Mouse (Mus musculus): ENCODE measurements at regions not wholly inside any gene's neighbourhood (a gene's known extent, or its start where the extent isn't known, plus 50 kb on each side); places are given as distances from the start of the nearest gene placed in this dataset.

- no peak for DNase-seq (ENCODE audit: low spot score)
Observed at GRCm38 (mm10) chr1:142838663-142839062, 801.8 kb upstream of the B3galt2 start.

DNA sequence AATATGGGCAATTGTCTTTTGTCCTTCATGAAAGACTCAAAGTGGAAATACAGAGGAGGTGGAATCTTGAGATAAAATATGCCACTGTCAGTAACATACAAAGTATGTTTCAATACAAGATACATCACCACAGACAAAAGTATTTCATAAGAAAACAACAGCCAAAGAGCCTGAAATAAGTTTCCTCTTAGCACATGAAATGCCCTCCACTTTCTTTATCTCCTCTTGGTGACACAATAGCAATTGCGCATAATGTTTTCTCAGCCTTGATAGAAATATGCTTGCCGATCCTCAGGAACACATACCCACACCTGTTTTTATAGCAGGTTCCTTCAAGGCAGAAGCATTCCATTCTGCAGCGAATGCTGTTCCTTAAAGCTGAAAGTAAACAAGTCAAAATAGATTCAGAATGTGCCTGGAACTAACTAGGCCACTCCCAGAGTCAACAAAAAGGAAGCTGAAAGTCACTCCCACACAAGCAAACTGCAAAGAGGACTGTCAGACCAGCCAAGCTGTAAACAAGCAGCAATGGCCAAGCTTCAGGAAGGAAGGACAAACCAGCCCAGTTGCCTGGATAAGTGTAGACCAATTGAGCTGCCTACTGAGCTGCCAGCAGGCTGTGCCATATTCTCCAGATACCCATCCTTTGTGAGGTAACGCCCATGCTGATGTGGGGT, 773.3 kb upstream of the B3galt2 start:
- DNase-seq (ENCODE audit: low spot score), result no peak

GRCm38 (mm10) chr1:142891842-142892241, 748.6 kb upstream of the B3galt2 start:
- no peak for DNase-seq (ENCODE audit: low spot score)

DNA sequence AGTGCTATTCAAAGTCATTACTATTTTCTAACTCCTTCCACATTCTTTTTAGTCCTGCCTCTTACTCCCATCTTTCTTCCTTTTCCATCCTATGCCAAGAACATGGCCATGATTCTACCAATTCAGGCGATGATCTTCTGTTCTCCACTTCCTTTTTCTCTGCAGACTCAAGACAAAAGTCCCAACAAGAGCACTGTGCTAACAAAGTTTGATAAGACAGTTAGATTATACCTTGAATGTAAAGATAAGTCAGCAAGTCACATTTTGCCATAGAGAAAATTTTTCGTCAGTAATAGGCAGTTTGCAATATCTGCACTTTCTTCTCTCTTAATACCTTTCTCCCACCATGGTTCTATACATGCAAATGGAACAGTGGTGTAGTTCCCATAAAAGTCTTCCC, 747.3 kb upstream of the B3galt2 start:
- no peak for DNase-seq (ENCODE audit: low spot score)

DNA sequence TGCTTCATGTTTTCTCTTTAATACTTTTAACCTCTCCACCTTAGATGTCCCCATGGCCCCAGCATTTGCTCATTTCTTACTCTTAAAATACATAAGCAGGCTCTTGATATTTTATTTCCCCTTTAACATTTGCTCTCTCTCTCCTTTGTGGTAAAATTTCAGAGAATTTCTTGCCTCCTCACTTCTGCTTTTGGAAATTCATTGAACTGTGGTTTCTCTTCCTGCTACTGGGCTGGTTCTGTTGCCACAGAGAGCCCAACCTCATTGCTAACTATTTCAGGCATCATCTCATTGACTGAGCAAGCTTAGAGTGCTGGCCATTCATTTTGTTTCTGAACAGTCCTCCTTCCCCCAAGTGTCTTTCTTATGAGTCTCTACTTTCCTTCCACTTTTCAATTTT, 746.3 kb upstream of the B3galt2 start:
- DNase-seq (ENCODE audit: low spot score), result no peak

DNA sequence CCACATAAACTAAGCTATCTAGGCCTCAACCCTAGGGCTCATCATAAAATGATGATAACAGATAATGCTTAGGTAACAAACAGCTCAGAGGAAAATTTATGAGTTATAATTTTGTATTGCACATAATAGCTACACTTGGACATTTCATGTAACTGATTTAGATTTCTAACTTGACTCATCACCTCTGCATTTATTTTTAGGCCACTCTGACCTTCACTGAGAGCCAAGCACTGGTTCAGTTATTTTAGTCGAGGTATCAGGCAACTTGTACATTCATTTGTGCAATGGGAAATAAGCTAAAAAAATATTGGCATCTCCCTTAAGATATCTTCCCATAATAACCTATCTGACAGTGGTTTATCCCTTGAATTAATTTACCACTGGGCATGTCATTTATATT, 745.4 kb upstream of the B3galt2 start:
- DNase-seq (ENCODE audit: low spot score), result no peak

DNA sequence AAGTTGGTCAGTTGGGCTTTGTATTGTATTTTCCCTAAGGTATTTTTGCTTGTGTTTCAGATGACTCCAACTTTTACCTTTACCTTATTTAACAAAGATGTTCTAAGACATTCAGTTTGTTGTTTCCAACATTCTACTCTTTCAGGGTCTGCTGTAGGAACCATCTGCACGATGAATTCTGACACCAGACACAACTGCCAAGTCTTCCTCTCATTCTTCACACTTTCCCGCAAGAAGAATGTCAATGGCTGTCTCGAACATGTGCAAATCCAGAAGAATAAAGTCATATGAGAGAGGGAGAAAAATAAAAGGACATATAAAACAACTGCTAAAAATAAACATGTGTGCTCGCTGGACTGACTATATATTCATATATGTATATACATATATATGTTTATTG, 730.6 kb upstream of the B3galt2 start:
- no peak for DNase-seq (ENCODE audit: low spot score)

DNA sequence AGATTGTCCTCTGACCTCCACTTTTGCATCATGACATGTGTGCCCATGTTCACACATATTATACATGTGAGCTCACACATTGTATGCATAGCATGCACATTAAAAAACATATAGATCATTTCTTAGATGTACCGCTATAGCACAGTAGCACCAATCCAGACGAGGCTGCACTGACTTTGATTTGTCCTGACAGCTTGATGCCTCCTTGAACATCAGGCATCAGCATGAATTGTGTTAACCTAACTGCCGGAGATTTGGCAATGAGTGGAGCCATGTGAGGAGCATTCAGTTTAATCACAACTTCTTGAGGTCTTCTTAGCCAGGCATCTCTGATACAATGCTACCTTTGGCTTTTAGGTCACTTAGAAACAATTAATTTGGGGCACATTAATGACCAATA, 683.8 kb upstream of the B3galt2 start:
- no peak for DNase-seq (ENCODE audit: low spot score)

DNA sequence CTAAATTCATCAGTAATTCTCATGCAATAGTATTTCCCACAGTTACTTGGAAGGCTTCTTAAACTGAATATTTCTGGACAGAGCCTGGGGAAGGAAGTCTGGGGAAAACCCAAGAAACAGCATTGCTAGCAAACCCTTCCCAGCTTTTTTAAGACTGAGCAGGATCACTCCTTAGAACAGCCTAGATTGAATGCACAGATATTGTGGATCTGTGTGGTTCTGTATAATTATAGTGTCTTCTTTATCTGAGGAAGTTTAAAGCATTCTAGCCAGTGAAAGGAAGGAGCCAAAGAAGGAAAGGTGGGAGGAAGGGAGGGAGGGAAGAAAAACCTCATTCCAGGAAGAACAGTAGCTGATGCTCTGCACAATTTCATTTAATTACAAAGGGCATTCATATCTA, 669.0 kb upstream of the B3galt2 start:
- DNase-seq (ENCODE audit: low spot score), result no peak

GRCm38 (mm10) chr1:142973387-142973786, 667.1 kb upstream of the B3galt2 start:
- DNase-seq (ENCODE audit: low spot score), result no peak

GRCm38 (mm10) chr1:142982994-142983393, 657.5 kb upstream of the B3galt2 start:
- DNase-seq (ENCODE audit: low spot score), result no peak

- DNase-seq (ENCODE audit: low spot score), result no peak
Observed at GRCm38 (mm10) chr1:142983641-142984040, 656.8 kb upstream of the B3galt2 start.

- no peak for DNase-seq (ENCODE audit: low spot score)
Observed at GRCm38 (mm10) chr1:142985516-142985915, 654.9 kb upstream of the B3galt2 start.

DNA sequence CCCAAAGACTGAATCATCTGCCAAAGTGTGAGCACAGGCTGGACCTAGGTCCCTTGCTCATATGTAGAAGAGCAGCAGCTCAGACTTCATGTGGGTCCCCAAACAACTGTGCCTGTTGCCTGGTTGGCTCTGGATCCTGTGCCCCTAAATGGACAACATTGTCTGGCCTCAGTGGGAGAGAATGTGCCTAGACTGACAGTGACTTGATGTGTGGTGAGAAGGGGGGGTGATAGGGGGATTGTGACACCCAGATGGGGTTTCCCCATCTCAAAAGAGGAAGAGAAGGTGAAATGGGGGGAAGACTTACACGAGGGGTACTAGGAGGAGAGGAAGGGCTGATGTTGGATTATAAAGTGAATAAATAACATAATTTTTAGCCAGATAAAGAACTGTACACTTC, 640.2 kb upstream of the B3galt2 start:
- DNase-seq (ENCODE audit: low spot score), result no peak

DNA sequence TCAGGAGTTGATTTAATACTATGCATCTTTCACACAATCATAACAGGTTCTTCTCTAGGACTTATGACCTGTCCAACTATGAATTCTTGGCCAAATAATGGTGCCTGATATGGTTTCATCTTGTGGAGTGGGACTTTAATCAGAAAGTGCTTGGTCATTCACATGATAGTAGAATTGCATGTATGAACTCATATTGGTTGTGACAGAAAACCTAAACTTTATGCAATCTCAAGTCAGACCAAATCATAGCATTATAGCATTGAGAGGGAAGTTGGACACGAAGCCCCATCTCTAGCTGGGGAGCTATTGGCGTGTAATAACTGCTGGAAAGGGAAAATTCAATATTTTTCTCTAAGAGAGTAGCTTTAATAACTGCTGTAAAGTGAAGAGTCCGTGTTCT, 639.4 kb upstream of the B3galt2 start:
- no peak for DNase-seq (ENCODE audit: low spot score)

GRCm38 (mm10) chr1:143006045-143006444, 634.4 kb upstream of the B3galt2 start:
- DNase-seq (ENCODE audit: low spot score), result no peak

DNA sequence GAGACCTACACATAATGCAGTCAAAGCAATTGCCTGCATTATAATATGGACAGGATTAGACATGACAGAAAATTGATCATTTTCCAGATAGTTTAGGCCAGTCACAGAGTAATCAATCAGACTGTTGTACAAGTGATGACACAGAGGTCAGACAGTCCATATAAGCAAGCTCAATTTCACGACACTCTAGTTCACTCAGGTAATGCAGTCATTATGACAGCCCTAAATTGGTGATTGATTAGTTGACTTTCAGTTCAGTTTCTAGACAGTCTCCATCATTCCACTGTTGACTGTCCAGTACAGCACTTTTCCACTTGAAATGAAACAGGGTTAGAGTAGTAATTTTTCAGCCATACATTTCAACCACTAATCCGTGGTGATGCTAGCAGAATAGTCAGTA, 620.5 kb upstream of the B3galt2 start:
- DNase-seq (ENCODE audit: low spot score), result no peak

GRCm38 (mm10) chr1:143053161-143053560, 587.3 kb upstream of the B3galt2 start:
- DNase-seq (ENCODE audit: low spot score), result no peak

DNA sequence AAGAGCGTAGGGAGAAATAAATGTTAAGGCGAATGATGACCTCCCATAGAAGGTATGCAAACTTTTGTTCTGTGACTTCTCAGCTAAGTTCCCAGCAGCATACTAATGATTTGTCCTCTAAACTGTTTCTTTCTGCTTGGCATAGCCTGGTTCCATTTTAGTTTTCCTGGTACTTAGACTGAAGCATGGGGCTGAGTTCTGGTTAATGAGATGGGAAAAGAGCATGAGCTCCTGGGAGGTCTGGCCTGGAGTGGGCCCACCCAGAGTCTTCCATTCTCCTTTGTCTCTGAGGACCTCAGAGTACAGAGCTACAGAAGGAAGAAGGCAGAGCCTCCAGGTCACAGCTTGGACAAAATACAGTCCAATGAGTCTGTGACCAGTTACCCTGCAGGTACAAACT, 586.9 kb upstream of the B3galt2 start:
- DNase-seq (ENCODE audit: low spot score), result no peak

GRCm38 (mm10) chr1:143054451-143055024, 585.9 kb upstream of the B3galt2 start:
- no peak for DNase-seq (ENCODE audit: low spot score)

- no peak for DNase-seq (ENCODE audit: low spot score)
Observed at GRCm38 (mm10) chr1:143060698-143061576, 579.5 kb upstream of the B3galt2 start.

GRCm38 (mm10) chr1:143065493-143065892, 575.0 kb upstream of the B3galt2 start:
- no peak for DNase-seq (ENCODE audit: low spot score)

- DNase-seq (ENCODE audit: low spot score), result no peak
Observed at GRCm38 (mm10) chr1:143071781-143072382, 568.6 kb upstream of the B3galt2 start.
